Mouse (Mus musculus) embryonic facial prominence, embryonic 11.5 days (tissue): ENCODE measurements around the gene Inpp5a. TPM values are rescaled to one million over a fixed set of nuclear protein-coding genes. Genes with fewer than 3 reads are reported as not detected.

Experiments used
- ATAC-seq: fragments of 200-750 bp; cut with Nextera tagmentation; replicated peaks from 2 replicates; pipeline ENCODE4 v1.8.0; 2017; ENCODE audit warnings: low read depth; ENCODE audit not compliant: insufficient number of reproducible peaks, low FRiP score, low TSS enrichment
- DNase-seq: peaks from one replicate; pipeline ENCODE4 v3.0.0-alpha.2; 2015; ENCODE audit warnings: low spot score
- H3K27ac ChIP-seq: fragments of 300-500 bp; sonication (generic); replicated peaks from 2 replicates; pipeline ENCODE4 v1.5.1; 2014; ENCODE audit warnings: mild to moderate bottlenecking, low read depth, low read length, control low read depth
- H3K27me3 ChIP-seq: fragments of 300-500 bp; sonication (generic); 2 replicates; pipeline ENCODE4 v1.6.1; 2014; ENCODE audit warnings: mild to moderate bottlenecking, low read length, moderate library complexity, mixed read lengths; ENCODE audit not compliant: control insufficient read depth, insufficient read depth
- H3K36me3 ChIP-seq: fragments of 300-500 bp; sonication (generic); replicated peaks from 2 replicates; pipeline ENCODE4 v1.6.1; 2014; ENCODE audit warnings: low read depth, mild to moderate bottlenecking, low read length, moderate library complexity, mixed read lengths; ENCODE audit not compliant: control insufficient read depth, insufficient read depth
- H3K4me1 ChIP-seq: fragments of 300-500 bp; sonication (generic); 2 replicates; pipeline ENCODE4 v1.6.1; 2014; ENCODE audit warnings: low read length, mixed read lengths; ENCODE audit not compliant: control insufficient read depth, insufficient read depth
- H3K4me2 ChIP-seq: fragments of 300-500 bp; sonication (generic); 2 replicates; pipeline ENCODE4 v1.6.1; 2014; ENCODE audit warnings: low read depth, mild to moderate bottlenecking, control low read depth, low read length, moderate library complexity
- H3K4me3 ChIP-seq: fragments of 300-500 bp; sonication (generic); 2 replicates; pipeline ENCODE4 v1.5.1; 2014; ENCODE audit warnings: low read depth, low read length, control low read depth
- H3K9ac ChIP-seq: fragments of 300-500 bp; sonication (generic); replicated peaks from 2 replicates; pipeline ENCODE4 v1.6.1; 2014; ENCODE audit warnings: mild to moderate bottlenecking, control low read depth, low read length
- H3K9me3 ChIP-seq: fragments of 300-500 bp; sonication (generic); replicated peaks from 2 replicates; pipeline ENCODE4 v1.6.1; 2016; ENCODE audit warnings: mild to moderate bottlenecking, low read length, inconsistent platforms, mixed read lengths; ENCODE audit not compliant: control insufficient read depth
- WGBS: fragments of 180-500 bp; shearing (Covaris S2); extraction: QIAGEN DNeasy Blood & Tissue Kit; methylation state at CpG from one replicate; pipeline ENCODE4 v1.1.7; 2014; 5-methylcytosine and 5-hydroxymethylcytosine counted together
- polyA plus RNA-seq: library from polyadenylated mRNA; unstranded; fragments of >200 nt; fragmentation: Nextera tagmentation; extraction: Ambion mirVana; gene quantifications from 2 replicates; pipeline ENCODE4 v1.2.1, GENCODE M21; 2014

Inpp5a gene
- polyA plus RNA-seq, 1 experiment from 2014 or later: 28.4 TPM

DNA sequence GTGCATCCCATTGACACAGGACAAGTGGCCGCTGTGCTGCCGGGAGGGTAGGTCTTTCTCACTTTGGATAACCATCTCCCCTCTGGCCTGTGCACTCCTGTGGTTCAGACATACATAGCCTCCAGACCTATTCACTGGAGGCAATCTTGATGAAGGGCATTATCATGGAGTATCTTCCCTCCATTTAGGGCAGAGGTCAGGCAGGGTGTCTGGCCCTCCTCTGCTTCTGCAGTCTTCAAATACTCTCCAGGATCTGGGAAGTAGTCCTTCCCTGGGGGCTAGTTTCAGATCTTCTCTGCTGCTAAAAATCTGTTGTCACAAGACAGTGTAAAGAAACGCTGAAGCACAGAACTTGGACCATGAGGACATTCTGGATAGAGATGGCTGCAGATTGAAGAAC, 22.8 kb upstream of the Inpp5a start:
- no peak overlapping the region for H3K9ac ChIP-seq
- peaks cover 15% of the 10 kb centered on the region for H3K4me1 ChIP-seq
- H3K27me3 ChIP-seq: no peaks in the 10 kb centered on the region
- ATAC-seq (no peak), DNase-seq (no peak)
- no peak overlapping the region for H3K4me3 ChIP-seq
- no peaks in the 10 kb centered on the region for H3K36me3 ChIP-seq
- WGBS: 77% methylated on average over 3 of the region's 3 CpGs
- no peaks in the 10 kb centered on the region for H3K9me3 ChIP-seq
- H3K27ac ChIP-seq: no peak overlapping the region
- H3K4me2 ChIP-seq: no peak overlapping the region

DNA sequence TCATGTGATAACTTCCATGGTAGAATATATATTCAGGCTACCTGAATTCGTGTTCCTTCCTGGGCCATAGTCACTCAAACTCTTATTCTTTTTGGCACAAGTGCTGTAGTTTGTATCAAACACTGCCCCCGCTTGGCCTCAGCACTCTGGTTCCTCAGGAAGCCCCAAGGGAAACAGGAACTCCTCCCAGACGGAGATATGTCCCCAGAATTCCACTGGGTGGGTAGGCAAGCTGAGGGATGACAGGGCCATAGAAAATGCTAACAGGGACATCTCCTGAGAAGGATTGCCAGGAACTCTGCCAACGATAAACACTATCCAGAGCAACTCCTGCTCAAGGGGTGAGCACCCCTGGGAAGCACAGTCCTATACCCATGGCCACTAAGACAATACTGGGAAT, 22.4 kb upstream of the Inpp5a start:
- Histone ChIP-seq H3K36me3 (no peaks in the 10 kb centered on the region), H3K9me3 (no peaks in the 10 kb centered on the region), H3K9ac (no peak overlapping the region), H3K27ac (no peak overlapping the region), H3K4me1 (peaks cover 15% of the 10 kb centered on the region), H3K4me2 (peak overlapping the region; percentile 5; the same call in 1 of the 2 replicates), H3K4me3 (no peak overlapping the region), H3K27me3 (no peaks in the 10 kb centered on the region)
- DNase-seq (no peak), ATAC-seq (no peak)
- 76% methylated on average over 4 of the region's 4 CpGs for WGBS

DNA sequence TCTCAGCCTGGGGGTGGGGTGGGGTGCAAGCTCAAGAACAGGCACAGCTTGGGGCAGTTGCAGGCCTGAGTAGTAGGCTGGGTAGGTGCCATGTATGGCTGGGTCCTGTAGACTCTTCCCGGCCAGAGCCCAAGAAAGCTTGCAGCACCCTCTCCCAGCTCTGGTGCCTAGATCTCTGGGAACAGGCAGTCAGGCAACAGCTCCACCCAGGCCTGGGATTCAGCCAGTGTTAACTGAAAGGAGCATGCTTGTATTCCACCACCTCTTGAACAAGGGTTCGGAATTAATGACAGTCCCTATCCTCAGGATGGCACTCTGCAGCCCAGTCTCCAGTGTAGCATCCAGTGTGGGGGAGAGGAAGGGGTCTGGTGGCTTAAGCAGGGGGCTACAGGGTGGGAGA, 20.7 kb upstream of the Inpp5a start:
- ATAC-seq (no peak), DNase-seq (no peak)
- WGBS: 94% methylated on average over 2 of the region's 2 CpGs
- Histone ChIP-seq H3K4me2 (no peak overlapping the region), H3K36me3 (no peaks in the 10 kb centered on the region), H3K4me3 (no peak overlapping the region), H3K27ac (peak overlapping the region; percentile 69; the same call in 1 of the 2 replicates), H3K9ac (peak overlapping the region; percentile 30), H3K27me3 (no peaks in the 10 kb centered on the region), H3K4me1 (peaks cover 13% of the 10 kb centered on the region), H3K9me3 (no peaks in the 10 kb centered on the region)

DNA sequence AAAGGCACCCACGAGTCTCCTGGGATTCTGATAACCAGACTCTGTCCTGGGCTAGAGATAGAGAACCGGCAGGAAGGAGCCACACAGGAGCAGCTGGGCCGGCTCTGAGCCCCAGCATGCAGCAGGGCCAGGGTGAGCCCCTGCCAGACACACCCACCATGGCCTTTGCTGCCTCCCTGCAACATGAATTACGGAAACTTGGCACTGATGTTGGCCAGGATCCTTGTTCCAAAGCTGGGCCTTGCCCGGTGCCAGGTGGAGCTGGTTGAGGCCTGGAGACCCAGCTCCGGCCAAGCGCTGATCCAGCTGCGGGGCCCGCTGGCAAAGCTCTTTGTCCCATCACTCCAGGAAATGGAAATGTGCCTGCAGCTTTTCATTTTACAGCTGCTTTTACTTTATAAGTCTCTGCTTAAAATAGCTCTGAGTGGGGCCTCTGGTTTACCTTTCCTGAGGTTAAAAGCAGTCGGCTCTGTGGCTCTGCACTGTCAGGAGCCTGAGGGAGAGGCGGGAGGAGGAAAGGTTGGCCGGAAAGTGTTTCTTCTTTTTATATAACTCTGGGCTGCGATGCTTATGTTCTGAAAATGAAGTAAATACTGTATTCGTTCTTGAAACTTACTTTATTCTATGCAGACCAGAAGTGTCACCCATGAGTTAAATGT, 20.1 kb upstream of the Inpp5a start:
- ATAC-seq (no peak), DNase-seq (peak; percentile 54)
- H3K36me3 ChIP-seq: no peaks in the 10 kb centered on the region
- peak overlapping the region; percentile 69 for H3K27ac ChIP-seq
- H3K4me1 ChIP-seq: peaks cover 8% of the 10 kb centered on the region
- WGBS: 61% methylated on average over 14 of the region's 14 CpGs
- peak overlapping the region; percentile 30 for H3K9ac ChIP-seq
- no peaks in the 10 kb centered on the region for H3K27me3 ChIP-seq
- H3K9me3 ChIP-seq: no peaks in the 10 kb centered on the region
- no peak overlapping the region for H3K4me2 ChIP-seq
- H3K4me3 ChIP-seq: no peak overlapping the region

DNA sequence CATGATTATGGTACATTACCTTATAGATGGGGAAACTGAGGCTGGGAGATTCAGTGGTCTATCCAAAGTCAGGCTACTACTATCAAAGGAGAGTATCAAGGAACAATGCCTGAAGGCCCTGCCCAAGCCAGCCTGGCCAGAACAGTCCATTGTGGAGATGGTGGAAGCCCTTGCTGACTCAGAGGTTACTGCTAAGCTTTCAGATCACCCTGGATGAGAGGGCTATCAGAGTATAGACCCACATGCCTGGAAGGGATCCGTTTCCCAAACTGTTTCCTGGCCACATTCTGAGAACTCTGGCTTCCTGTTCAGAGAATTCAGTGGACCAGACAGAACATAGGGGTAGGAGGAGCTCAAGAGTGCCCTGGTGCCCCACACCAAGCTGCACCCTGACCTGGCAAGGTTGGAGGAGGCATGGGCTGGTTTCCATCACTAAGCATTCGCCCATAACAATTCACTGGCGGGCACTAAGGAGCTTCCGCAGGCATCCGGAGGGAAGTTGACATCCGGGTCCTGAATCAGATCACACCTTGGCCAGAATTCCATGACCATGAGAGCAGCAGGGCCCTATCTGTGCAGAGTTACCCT, 19.3 kb upstream of the Inpp5a start:
- no peak for ATAC-seq
- no peak overlapping the region for H3K27ac ChIP-seq
- H3K27me3 ChIP-seq: no peaks in the 10 kb centered on the region
- H3K4me3 ChIP-seq: no peak overlapping the region
- H3K9me3 ChIP-seq: no peaks in the 10 kb centered on the region
- no peak overlapping the region for H3K4me2 ChIP-seq
- no peak for DNase-seq
- 83% methylated on average over 6 of the region's 6 CpGs for WGBS
- no peak overlapping the region for H3K9ac ChIP-seq
- no peaks in the 10 kb centered on the region for H3K36me3 ChIP-seq
- peaks cover 4% of the 10 kb centered on the region; the same call in 1 of the 2 replicates for H3K4me1 ChIP-seq

DNA sequence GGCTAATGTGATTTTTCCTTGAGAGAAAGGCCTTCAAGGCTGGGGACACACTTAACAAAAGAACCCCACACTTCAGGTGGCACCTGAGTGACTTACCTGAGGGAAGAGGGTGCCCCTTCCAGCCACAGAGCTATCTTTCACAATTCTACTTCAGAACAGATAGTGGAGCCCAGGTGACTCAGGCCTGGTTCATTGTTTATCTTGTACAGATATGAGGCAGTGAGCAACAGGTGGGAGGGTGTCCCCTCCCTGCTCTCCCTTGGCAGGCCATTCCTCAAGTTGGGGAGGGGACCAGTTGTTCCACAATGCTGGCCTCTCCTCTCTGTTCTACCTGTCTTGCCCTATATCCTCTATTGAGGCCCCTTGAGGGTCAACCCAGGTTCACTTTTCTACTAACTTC, 17.5 kb upstream of the Inpp5a start:
- Histone ChIP-seq H3K4me1 (no peaks in the 10 kb centered on the region), H3K4me2 (no peak overlapping the region), H3K27me3 (no peaks in the 10 kb centered on the region), H3K27ac (no peak overlapping the region), H3K9me3 (no peaks in the 10 kb centered on the region), H3K9ac (no peak overlapping the region), H3K4me3 (no peak overlapping the region), H3K36me3 (no peaks in the 10 kb centered on the region)
- ATAC-seq (no peak), DNase-seq (no peak)

DNA sequence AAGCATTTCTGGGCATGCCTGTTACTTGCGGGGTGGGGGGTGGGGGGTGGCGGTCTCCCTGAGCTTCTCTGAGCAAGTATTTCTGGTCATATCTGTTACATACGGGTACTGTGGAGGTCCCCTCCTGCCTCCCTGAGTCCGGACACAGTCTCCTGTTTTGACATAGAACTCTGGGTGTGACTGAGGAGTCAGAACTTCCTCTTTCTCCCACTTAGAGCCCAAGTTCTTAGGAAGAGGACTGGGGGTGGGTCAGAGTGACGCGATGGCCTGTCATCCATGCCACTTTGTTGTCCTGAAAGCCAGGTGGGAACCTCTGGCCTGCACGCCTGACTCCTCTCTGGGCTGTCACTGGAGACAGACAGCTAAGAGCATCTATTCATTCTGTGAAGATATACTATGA, 11.5 kb upstream of the Inpp5a start:
- Histone ChIP-seq H3K27me3 (no peaks in the 10 kb centered on the region), H3K4me3 (no peak overlapping the region), H3K9ac (no peak overlapping the region), H3K4me1 (no peaks in the 10 kb centered on the region), H3K9me3 (no peaks in the 10 kb centered on the region), H3K4me2 (no peak overlapping the region), H3K36me3 (no peaks in the 10 kb centered on the region), H3K27ac (no peak overlapping the region)
- WGBS: 74% methylated on average over 7 of the region's 7 CpGs
- no peak for ATAC-seq
- no peak for DNase-seq

DNA sequence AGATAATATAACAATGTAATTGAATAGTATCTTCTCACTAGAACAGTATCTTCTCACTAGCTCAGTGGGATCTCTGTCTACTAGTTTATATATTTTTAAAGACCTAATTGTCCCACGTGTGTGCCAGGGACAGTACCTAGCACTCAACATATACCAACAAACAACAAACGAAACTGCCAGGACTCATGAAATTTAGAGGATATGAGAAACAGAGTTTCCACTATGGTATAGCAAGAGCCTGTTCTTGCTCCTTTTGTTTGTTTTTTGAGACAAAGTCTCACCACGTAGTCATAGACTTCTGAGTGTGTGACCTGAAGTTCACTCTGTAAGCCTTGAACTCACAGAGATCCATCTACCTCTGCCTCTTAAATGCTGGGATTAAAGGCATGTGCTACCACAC, 10.6 kb upstream of the Inpp5a start:
- DNase-seq: no peak
- Histone ChIP-seq H3K4me2 (no peak overlapping the region), H3K27me3 (no peaks in the 10 kb centered on the region), H3K4me3 (no peak overlapping the region), H3K9me3 (no peaks in the 10 kb centered on the region), H3K4me1 (no peaks in the 10 kb centered on the region), H3K27ac (no peak overlapping the region), H3K36me3 (no peaks in the 10 kb centered on the region), H3K9ac (no peak overlapping the region)
- WGBS: 84% methylated on average over 3 of the region's 3 CpGs
- no peak for ATAC-seq
